Mouse (Mus musculus) lung, postnatal 14 days (tissue): ENCODE measurements around the gene 1500009C09Rik.
A peak's percentile ranks its signal among the peaks of the same experiment; 100 is the strongest.

Experiments
- DNase-seq: peaks from one replicate; pipeline ENCODE4 v3.0.0; 2021

Gene 1500009C09Rik

DNA sequence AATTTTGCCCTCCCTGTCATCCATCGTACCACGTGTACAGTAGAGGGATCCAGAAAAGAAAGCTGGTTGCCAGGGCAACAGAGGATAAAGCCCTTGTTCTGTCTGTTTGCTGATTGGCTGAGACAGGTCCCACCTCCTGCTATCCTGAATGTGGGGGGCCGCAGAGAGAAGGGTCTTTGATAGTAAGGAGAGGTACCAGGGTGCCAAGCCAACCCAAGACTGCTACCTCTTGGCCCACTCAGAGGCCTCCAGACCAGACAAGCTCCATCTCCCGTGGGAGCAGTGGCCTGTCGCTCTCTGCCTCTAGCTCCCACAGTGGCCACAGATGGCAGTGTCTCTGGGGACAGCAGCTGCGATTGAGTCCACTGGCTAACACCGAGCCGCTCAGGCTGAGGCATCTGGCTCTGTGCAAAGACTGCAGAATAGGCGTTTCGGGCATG is 3.8 kb downstream of the 1500009C09Rik start:
- DNase-seq = no peak

GRCm38 (mm10) chr15:82259510-82259909 is 7.3 kb downstream of the 1500009C09Rik start:
- peak; percentile 74 for DNase-seq

DNA sequence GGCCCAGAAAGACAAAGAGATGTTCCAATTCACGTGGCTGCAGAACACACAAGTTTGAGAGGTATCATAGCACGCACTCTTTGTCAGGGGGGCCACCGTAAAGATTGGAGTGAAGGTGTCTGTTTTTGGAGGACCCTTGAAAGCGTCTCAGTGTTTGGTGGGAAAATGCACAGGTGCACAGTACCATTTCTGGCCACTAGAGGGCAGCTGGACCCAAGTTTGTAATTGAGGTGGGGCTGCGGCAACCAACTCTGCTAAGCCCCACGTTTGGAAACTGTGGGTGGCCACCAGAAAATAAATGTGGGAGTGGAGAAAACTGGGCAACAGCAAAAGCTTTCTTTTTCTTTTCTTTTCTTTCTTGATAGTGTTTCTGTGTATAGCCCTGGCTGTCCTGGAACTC is 14.2 kb downstream of the 1500009C09Rik start:
- DNase-seq = peak; percentile 76

DNA sequence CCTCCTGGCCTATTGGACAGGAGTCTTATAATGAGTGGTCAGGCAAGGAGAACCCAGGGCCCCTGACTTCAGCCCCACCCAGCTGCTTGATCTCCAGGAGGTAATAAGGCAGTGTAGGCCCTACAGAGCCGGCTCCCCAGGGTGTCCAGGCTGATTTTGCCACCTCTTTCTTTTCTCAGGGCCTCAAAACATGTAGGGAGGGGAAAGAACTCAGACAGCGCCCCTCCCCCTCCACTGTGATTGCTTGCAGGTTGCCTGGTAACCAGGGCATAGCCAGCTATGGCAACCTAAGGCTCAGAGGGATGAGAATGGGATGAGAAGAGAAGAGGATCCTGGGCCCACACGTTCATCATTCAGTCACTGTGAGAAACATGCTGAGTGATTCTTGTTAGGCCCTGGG is 16.0 kb downstream of the 1500009C09Rik start:
- no peak for DNase-seq

DNA sequence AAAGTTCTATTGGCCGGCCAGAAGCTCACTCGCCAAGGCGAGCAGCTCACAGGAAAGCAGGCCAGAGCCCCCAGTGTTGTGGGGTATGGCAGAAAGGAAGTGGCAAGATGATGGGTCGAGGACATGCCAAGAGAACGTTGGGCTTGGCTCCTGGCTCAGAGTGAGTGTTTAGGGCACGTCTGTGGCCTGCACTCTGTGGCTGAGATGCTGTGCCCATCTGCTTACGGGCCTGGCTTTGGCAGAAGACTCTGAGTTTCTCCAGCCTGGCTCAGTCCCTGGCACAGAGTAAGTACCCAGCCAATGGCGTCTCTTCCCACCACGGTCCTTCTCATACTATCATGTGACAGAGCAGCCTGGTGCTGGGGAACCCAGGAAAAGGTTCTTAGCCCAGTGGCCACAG is 16.6 kb downstream of the 1500009C09Rik start:
- DNase-seq = no peak

GRCm38 (mm10) chr15:82271201-82271600 is 19.0 kb downstream of the 1500009C09Rik start:
- DNase-seq = peak; percentile 74

DNA sequence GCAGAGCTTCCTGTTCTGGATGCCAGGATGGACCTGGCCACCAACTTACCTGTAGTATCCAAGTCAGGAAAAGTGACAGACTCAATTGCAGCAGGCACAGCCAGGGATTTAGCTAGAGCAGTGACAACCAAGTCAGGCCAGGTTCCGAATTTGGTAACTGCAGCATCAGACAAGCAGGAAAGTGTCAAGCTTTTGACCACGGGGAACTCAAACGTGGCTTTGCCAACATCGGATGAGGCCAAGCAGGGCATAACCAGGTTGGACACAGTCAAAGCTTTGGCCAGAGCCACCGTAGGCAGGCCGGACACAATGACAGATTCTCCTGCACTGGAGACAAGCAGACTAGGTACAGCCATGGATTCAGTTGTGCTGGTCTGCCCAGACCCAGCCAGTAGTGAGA is 20.1 kb downstream of the 1500009C09Rik start:
- no peak for DNase-seq

- no peak for DNase-seq
These were observed 22.4 kb downstream of the 1500009C09Rik start, which contains the start of gene Sept3 for GRCm38 (mm10) chr15:82274593-82274926. Gene Sept3 (plus strand): TSS chr15:82274893.

- DNase-seq = no peak
These were observed 23.0 kb downstream of the 1500009C09Rik start for GRCm38 (mm10) chr15:82274927-82275901.

DNA sequence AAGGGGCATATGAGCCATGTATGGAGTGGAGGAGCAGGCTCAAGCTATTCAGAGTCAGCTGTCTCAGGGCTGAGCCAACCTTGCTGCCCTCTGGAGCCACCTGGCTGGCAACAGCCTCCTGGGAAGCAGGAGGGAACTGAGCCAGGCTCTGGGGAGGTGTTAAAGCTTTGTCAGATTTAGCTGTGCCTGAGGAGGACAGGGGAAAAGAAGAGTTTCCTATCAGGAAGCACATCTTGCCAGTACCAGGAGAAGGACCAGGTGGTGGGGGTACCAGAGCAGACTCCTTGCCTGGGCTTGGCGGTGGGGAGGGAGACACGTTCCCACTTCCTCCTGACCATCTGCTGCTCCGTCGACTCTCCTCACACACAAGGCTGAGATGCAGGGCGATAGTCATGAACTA is 25.4 kb downstream of the 1500009C09Rik start:
- DNase-seq = no peak

- no peak for DNase-seq
These were observed 28.4 kb downstream of the 1500009C09Rik start for GRCm38 (mm10) chr15:82280638-82281037.

DNA sequence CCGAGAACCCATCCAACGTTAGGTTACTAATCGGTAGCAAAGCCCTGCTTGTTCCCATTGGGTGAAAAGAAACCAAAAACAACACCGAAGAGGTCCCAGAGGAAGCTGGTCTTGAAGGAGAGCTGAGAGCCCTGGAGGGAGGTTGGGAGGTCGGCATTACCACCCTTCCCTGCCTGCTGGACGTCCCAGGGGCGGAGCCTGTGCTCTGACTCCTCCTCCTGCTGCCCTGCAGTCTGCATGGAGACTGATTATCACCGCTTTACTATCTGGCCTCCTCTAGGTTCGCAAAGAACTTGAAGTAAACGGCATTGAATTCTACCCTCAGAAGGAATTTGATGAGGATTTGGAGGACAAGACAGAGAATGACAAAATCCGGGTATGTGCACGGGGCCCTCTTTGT is 34.0 kb downstream of the 1500009C09Rik start:
- DNase-seq = no peak

DNA sequence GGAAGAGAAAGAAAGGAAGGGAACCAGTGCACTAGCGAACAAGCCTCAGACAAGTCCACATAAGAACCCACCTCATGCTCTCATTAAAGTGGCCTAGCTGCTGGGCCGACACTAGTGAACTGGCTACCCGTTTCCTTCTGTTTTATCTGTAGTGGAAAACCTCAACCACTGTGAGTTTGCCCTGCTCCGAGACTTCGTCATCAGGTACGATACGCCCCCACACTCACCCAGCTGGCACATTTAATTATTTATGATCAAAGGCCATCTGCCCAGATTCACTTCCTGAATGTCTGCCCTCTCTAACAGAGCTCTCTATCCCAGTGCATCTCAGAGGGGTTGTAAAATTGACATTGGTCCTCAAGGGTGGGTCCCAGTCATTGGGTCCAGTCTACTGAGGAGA is 38.1 kb downstream of the 1500009C09Rik start:
- no peak for DNase-seq

GRCm38 (mm10) chr15:82292851-82293250 is 40.7 kb downstream of the 1500009C09Rik start:
- DNase-seq = no peak

GRCm38 (mm10) chr15:82293271-82293711 is 41.1 kb downstream of the 1500009C09Rik start:
- DNase-seq = no peak

- no peak for DNase-seq
These were observed 41.9 kb downstream of the 1500009C09Rik start for GRCm38 (mm10) chr15:82294059-82294458.

- DNase-seq = no peak
These were observed 46.8 kb downstream of the 1500009C09Rik start, which contains the start of gene Wbp2nl for GRCm38 (mm10) chr15:82298764-82299561. Gene Wbp2nl (plus strand): TSS chr15:82298954.

- DNase-seq = no peak
These were observed 54.9 kb downstream of the 1500009C09Rik start for GRCm38 (mm10) chr15:82307107-82307506.

- DNase-seq = no peak
These were observed 56.2 kb downstream of the 1500009C09Rik start for GRCm38 (mm10) chr15:82308416-82308815.
